In the genomic region with DNA sequence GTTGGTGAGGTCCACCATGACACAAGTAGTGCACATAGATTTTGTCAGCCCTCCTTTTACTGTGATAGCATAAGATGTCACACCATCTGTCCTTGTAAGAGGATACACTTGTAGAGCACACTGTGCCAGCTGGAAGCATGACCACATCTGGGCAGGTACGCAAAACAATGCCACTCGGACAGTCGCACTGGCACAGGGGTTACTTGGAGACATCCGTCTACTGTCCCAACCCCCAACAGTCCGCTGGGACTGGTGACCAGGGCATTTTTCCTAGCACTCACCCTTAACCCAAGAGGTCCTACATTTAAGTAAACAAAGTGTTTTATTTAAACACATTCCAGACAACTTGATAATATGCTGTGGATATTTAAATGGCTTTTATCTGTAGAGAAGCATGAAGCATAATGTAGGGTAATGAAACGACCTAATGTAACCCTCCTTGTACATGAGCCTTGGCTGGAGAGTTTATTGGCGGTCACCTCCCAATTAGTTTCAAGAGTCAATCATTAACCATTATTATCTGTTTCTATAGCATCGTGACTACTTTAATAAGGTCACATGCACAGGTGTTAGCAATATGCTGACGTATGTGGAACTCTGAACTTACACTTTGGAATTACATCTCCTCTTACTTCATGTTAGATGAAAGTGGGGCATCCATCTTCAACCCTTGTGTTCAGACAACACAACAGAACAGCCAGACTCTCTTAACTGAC, we compare ENCODE assay signal across 22 mouse cellular contexts. TPM values are rescaled to one million over a fixed set of nuclear protein-coding genes. Genes with fewer than 3 reads are reported as not detected.
A peak's percentile ranks its signal among the peaks of the same experiment; 100 is the strongest.
DNase-seq lines count a peak whose midpoint lies in the region; ATAC-seq and TF ChIP-seq lines count a peak whose summit lies in the region.
"Had no signal": no experiment of that assay in that cellular context is flagged by ENCODE, and none has a peak within 500 bp of the region (broad histone marks: within the 10 kb centered on the region; RNA-seq: fewer than 3 reads in every experiment).

No protein-coding gene starts in this region.

- no peak overlapping the region for H3K27ac ChIP-seq in liver, adult 2 months (replicated peaks; ENCODE audit: insufficient read depth, low read depth, low read length)
- H3K27ac ChIP-seq in liver, embryonic 12.5 days = no peak overlapping the region
- H3K27ac ChIP-seq in lung, postnatal 0 days (ENCODE audit: low read length) = no peak overlapping the region
- H3K27ac ChIP-seq in small intestine, adult 2 months (ENCODE audit: insufficient read depth, low read depth, low read length) = peak overlapping the region; percentile 21; the same call in 1 of the 2 replicates
- H3K27ac ChIP-seq: embryonic facial prominence, embryonic 10.5 days; forebrain, embryonic 10.5 days; gastrocnemius, adult 2 months; heart, embryonic 13.5 days; hindbrain, embryonic 12.5 days had no signal

- H3K4me2 ChIP-seq in liver, embryonic 12.5 days = no peak overlapping the region
- no peak overlapping the region for H3K4me2 ChIP-seq in lung, postnatal 0 days (replicated peaks; ENCODE audit: low read depth, low read length)
- H3K4me2 ChIP-seq: heart, embryonic 13.5 days; hindbrain, embryonic 12.5 days had no signal

- WGBS in liver, adult 2 months = 20% methylated on average over 9 of the region's 9 CpGs
- WGBS in liver, embryonic 12.5 days (ENCODE audit: insufficient replicate concordance) = 71% methylated on average over 9 of the region's 9 CpGs
- 56% methylated on average over 9 of the region's 9 CpGs for WGBS in lung, postnatal 0 days
- WGBS in small intestine, adult 2 months = 27% methylated on average over 9 of the region's 9 CpGs

- no peaks in the 10 kb centered on the region for H3K27me3 ChIP-seq in liver, adult 2 months (ENCODE audit: control insufficient read depth, insufficient read depth, low read length)
- no peaks in the 10 kb centered on the region for H3K27me3 ChIP-seq in liver, embryonic 12.5 days (replicated peaks)
- H3K27me3 ChIP-seq in lung, postnatal 0 days (replicated peaks; ENCODE audit: insufficient read depth, low read length) = no peaks in the 10 kb centered on the region
- H3K27me3 ChIP-seq in small intestine, adult 2 months (ENCODE audit: control insufficient read depth, insufficient read depth, low read length) = no peaks in the 10 kb centered on the region
- H3K27me3 ChIP-seq: CH12.LX; heart, embryonic 13.5 days; hindbrain, embryonic 12.5 days had no signal

- H3K79me2 ChIP-seq in liver, adult 2 months (ENCODE audit: control insufficient read depth, insufficient read depth, low read length) = no peaks in the 10 kb centered on the region

- no peak for ATAC-seq in liver, embryonic 12.5 days
- ATAC-seq in lung, postnatal 0 days = peak; percentile 38; the same call in 1 of the 2 replicates
- ATAC-seq: forebrain, embryonic 14.5 days had no signal

- no peak overlapping the region for H3K9ac ChIP-seq in liver, adult 2 months (ENCODE audit: low read depth, low read length)
- no peak overlapping the region for H3K9ac ChIP-seq in liver, embryonic 12.5 days
- no peak overlapping the region for H3K9ac ChIP-seq in lung, postnatal 0 days (replicated peaks; ENCODE audit: low read depth)
- H3K9ac ChIP-seq: heart, embryonic 13.5 days; hindbrain, embryonic 12.5 days had no signal

- peak; percentile 85 for DNase-seq in liver, adult 2 months (ENCODE audit: extremely low read depth, low read depth, low spot score)
- DNase-seq in lung, postnatal 0 days (ENCODE audit: low spot score) = no peak
- no peak for DNase-seq in lung, postnatal 25 days (ENCODE audit: low spot score)
- no peak for DNase-seq in ovary, postnatal 36 days (ENCODE audit: low spot score)
- DNase-seq in cerebellum, postnatal 10 days = no peak
- DNase-seq: adrenal gland, adult 2 months; adrenal gland, postnatal 25 days; cerebellum, adult 18-20 months; cerebellum, adult 9-11 months; gastrocnemius, adult 2 months; gastrocnemius, postnatal 25 days; heart, postnatal 4 days had no signal

- no peak for TF ChIP-seq EP300 in lung, postnatal 0 days (IDR thresholded peaks at IDR 0.05)

- H3K36me3 ChIP-seq in liver, adult 2 months (ENCODE audit: control insufficient read depth, insufficient read depth, low read length) = no peaks in the 10 kb centered on the region
- no peaks in the 10 kb centered on the region for H3K36me3 ChIP-seq in liver, embryonic 12.5 days
- no peaks in the 10 kb centered on the region for H3K36me3 ChIP-seq in lung, postnatal 0 days (ENCODE audit: insufficient read depth, low read length)
- no peaks in the 10 kb centered on the region for H3K36me3 ChIP-seq in small intestine, adult 2 months (ENCODE audit: control insufficient read depth, insufficient read depth, low read length)
- H3K36me3 ChIP-seq: heart, embryonic 13.5 days had no signal

- no peaks in the 10 kb centered on the region for H3K9me3 ChIP-seq in liver, embryonic 12.5 days (replicated peaks)
- no peaks in the 10 kb centered on the region for H3K9me3 ChIP-seq in lung, postnatal 0 days (ENCODE audit: low read length)
- H3K9me3 ChIP-seq: embryonic facial prominence, embryonic 10.5 days; forebrain, embryonic 10.5 days; heart, embryonic 13.5 days; hindbrain, embryonic 12.5 days had no signal

- TF ChIP-seq CTCF in liver, adult 2 months (IDR thresholded peaks at IDR 0.05; ENCODE audit: low read depth, low read length) = no peak
- TF ChIP-seq CTCF in lung, postnatal 0 days (IDR thresholded peaks at IDR 0.05) = no peak
- no peak for TF ChIP-seq CTCF in small intestine, adult 2 months (IDR thresholded peaks at IDR 0.05; ENCODE audit: extremely low read depth, insufficient read length, insufficient replicate concordance, low read depth, low read length)

- no peak overlapping the region for H3K4me3 ChIP-seq in liver, adult 2 months (ENCODE audit: insufficient read depth, low read depth, low read length)
- H3K4me3 ChIP-seq in liver, embryonic 12.5 days = no peak overlapping the region
- H3K4me3 ChIP-seq in lung, postnatal 0 days (ENCODE audit: low read depth, low read length) = no peak overlapping the region
- no peak overlapping the region for H3K4me3 ChIP-seq in small intestine, adult 2 months (ENCODE audit: low read depth, low read length)
- H3K4me3 ChIP-seq: embryonic facial prominence, embryonic 10.5 days; forebrain, embryonic 10.5 days; gastrocnemius, adult 2 months; heart, embryonic 13.5 days; hindbrain, embryonic 12.5 days had no signal

- TF ChIP-seq POLR2A in liver, adult 2 months (IDR thresholded peaks at IDR 0.05; ENCODE audit: extremely low read depth, insufficient read depth, low read length) = no peak
- TF ChIP-seq POLR2A in small intestine, adult 2 months (IDR thresholded peaks at IDR 0.05; ENCODE audit: low read depth, low read length) = no peak

- peaks cover 11% of the 10 kb centered on the region for H3K4me1 ChIP-seq in liver, adult 2 months (ENCODE audit: control insufficient read depth, insufficient read depth, low read length)
- peaks cover 3% of the 10 kb centered on the region; the same call in 1 of the 2 replicates for H3K4me1 ChIP-seq in liver, embryonic 12.5 days
- H3K4me1 ChIP-seq in lung, postnatal 0 days (ENCODE audit: insufficient read depth, low read depth, low read length) = 0 out of 2 replicates have a peak, but pooled peaks cover 3% of the 10 kb centered on the region
- peaks cover 25% of the 10 kb centered on the region for H3K4me1 ChIP-seq in small intestine, adult 2 months (ENCODE audit: control insufficient read depth, insufficient read depth, insufficient read length, low read length)
- H3K4me1 ChIP-seq: hindbrain, embryonic 12.5 days had no signal

RNA-seq across cellular contexts. Expression of a gene that starts 24.2 kb away (rescaled TPM):
- total RNA-seq in liver, adult 2 months (2014; rRNA removed) = 0.74 and 1.3 TPM in 2 replicates
- polyA plus RNA-seq in liver, adult 2 months (2012; rRNA removed) = 0.10 TPM in 2 replicates
- 3.3 and 4.2 TPM in 2 replicates for polyA plus RNA-seq in liver, embryonic 12.5 days (2016; fragmentation: Nextera tagmentation; extraction: Ambion mirVana)
- 29.0 and 33.8 TPM in 2 replicates for polyA plus RNA-seq in lung, postnatal 0 days (2015; fragmentation: Nextera tagmentation; extraction: Ambion mirVana)
- polyA plus RNA-seq in small intestine, adult 2 months (2012; rRNA removed) = 0.06 and 0.24 TPM in 2 replicates

RNA-seq across cellular contexts. Expression of a gene that starts 25.6 kb away (rescaled TPM):
- total RNA-seq in liver, adult 2 months (2014; rRNA removed) = 65.5 and 71.1 TPM in 2 replicates
- polyA plus RNA-seq in liver, adult 2 months (2012; rRNA removed) = 91.6 and 115 TPM in 2 replicates
- polyA plus RNA-seq in liver, embryonic 12.5 days (2016; fragmentation: Nextera tagmentation; extraction: Ambion mirVana) = 0.14 and 0.28 TPM in 2 replicates
- not detected in 2 replicates for polyA plus RNA-seq in lung, postnatal 0 days (2015; fragmentation: Nextera tagmentation; extraction: Ambion mirVana)
- polyA plus RNA-seq in small intestine, adult 2 months (2012; rRNA removed) = 62.7 and 289 TPM in 2 replicates
- total RNA-seq: gastrocnemius, adult 2 months; gastrocnemius, postnatal 25 days; granulocyte monocyte progenitor cell, adult 5-6 weeks; heart, postnatal 4 days had no signal
- polyA plus RNA-seq: heart, embryonic 13.5 days; heart, postnatal 0 days had no signal

RNA-seq across cellular contexts. Expression of a gene that starts 32.4 kb away (rescaled TPM):
- 109 and 133 TPM in 2 replicates for total RNA-seq in liver, adult 2 months (2014; rRNA removed)
- polyA plus RNA-seq in liver, adult 2 months (2012; rRNA removed) = 100 and 118 TPM in 2 replicates
- polyA plus RNA-seq in liver, embryonic 12.5 days (2016; fragmentation: Nextera tagmentation; extraction: Ambion mirVana) = 0.14 and 0.26 TPM in 2 replicates
- polyA plus RNA-seq in lung, postnatal 0 days (2015; fragmentation: Nextera tagmentation; extraction: Ambion mirVana) = 0.40 and 0.61 TPM in 2 replicates
- 73.5 and 335 TPM in 2 replicates for polyA plus RNA-seq in small intestine, adult 2 months (2012; rRNA removed)
- total RNA-seq: adrenal gland, adult 2 months; CH12.LX; gastrocnemius, adult 2 months; gastrocnemius, postnatal 25 days; granulocyte monocyte progenitor cell, adult 5-6 weeks; heart, postnatal 4 days had no signal
- polyA plus RNA-seq: heart, postnatal 0 days had no signal

Comparison
In these comparisons a context has a peak if more than half of its experiments do, and no peak if none do; other contexts are left out.
1. RNA of a gene that starts 25.6 kb away (polyA plus RNA-seq): 62.7 to 289 TPM in small intestine, adult 2 months and 91.6 to 115 TPM in liver, adult 2 months; 0.14 to 0.28 TPM in liver, embryonic 12.5 days and not detected in lung, postnatal 0 days; every median in the first group is over 10 times any median in the second.
2. RNA of a gene that starts 32.4 kb away (polyA plus RNA-seq): 73.5 to 335 TPM in small intestine, adult 2 months and 100 to 118 TPM in liver, adult 2 months; 0.40 to 0.61 TPM in lung, postnatal 0 days and 0.14 to 0.26 TPM in liver, embryonic 12.5 days; every median in the first group is over 10 times any median in the second.